Mouse (Mus musculus): ENCODE results near the gene Cradd.

GRCm38 (mm10) chr10:95184210-95184609, 139.7 kb downstream of the Cradd start:
- TF ChIP-seq MEF2A (IDR thresholded peaks at IDR 0.05; ENCODE audit: extremely low read depth, insufficient replicate concordance, low read depth, low read length, poor library complexity, severe bottlenecking), result no peak
- TF ChIP-seq ZMIZ1 (IDR thresholded peaks at IDR 0.05; ENCODE audit: low read depth, low read length), result no peak
